Mouse (Mus musculus) hindbrain, embryonic 13.5 days (tissue): ENCODE measurements at regions not wholly inside any gene's neighbourhood (a gene's known extent, or its start where the extent isn't known, plus 50 kb on each side); places are given as distances from the start of the nearest gene placed in this dataset.

Experiments used
- ATAC-seq: fragments of 200-750 bp; cut with Nextera tagmentation; 2 replicates; pipeline ENCODE4 v1.8.0; 2017; ENCODE audit warnings: moderate TSS enrichment; ENCODE audit not compliant: low FRiP score
- H3K27ac ChIP-seq: fragments of 300-500 bp; sonication (generic); 2 replicates; pipeline ENCODE4 v1.5.1; 2015; ENCODE audit warnings: inconsistent platforms, mild to moderate bottlenecking, moderate library complexity
- H3K27me3 ChIP-seq: fragments of 300-500 bp; sonication (generic); 2 replicates; pipeline ENCODE4 v1.6.1; 2015; ENCODE audit warnings: mild to moderate bottlenecking, inconsistent platforms
- H3K36me3 ChIP-seq: fragments of 300-500 bp; sonication (generic); 2 replicates; pipeline ENCODE4 v1.6.1; 2015; ENCODE audit warnings: mild to moderate bottlenecking, inconsistent platforms
- H3K4me1 ChIP-seq: fragments of 300-500 bp; sonication (generic); replicated peaks from 2 replicates; pipeline ENCODE4 v1.6.1; 2015; ENCODE audit warnings: inconsistent platforms
- H3K4me2 ChIP-seq: fragments of 300-500 bp; sonication (generic); 2 replicates; pipeline ENCODE4 v1.6.1; 2015; ENCODE audit warnings: inconsistent platforms, mild to moderate bottlenecking, moderate library complexity
- H3K4me3 ChIP-seq: fragments of 300-500 bp; sonication (generic); 2 replicates; pipeline ENCODE4 v1.5.1; 2015; ENCODE audit warnings: mild to moderate bottlenecking, inconsistent platforms
- H3K9ac ChIP-seq: fragments of 300-500 bp; sonication (generic); 2 replicates; pipeline ENCODE4 v1.6.1; 2015; ENCODE audit warnings: mild to moderate bottlenecking, inconsistent platforms
- H3K9me3 ChIP-seq: fragments of 300-500 bp; sonication (generic); 2 replicates; pipeline ENCODE4 v1.6.1; 2016; ENCODE audit warnings: inconsistent platforms
- WGBS: fragments of 180-500 bp; shearing (Covaris S2); methylation state at CpG from one replicate; pipeline ENCODE4 v1.1.7; 2015; 5-methylcytosine and 5-hydroxymethylcytosine counted together

GRCm38 (mm10) chr2:106193889-106194347 is 190.6 kb upstream of the Dnajc24 start:
- ATAC-seq, result peak; percentile 66
- Histone ChIP-seq H3K9ac (peak overlapping the region; percentile 66), H3K4me2 (peak overlapping the region; percentile 61), H3K27me3 (peaks cover 24% of the 10 kb centered on the region), H3K4me3 (peak overlapping the region; percentile 37), H3K4me1 (peaks cover 20% of the 10 kb centered on the region), H3K27ac (peak overlapping the region; percentile 75), H3K36me3 (no peaks in the 10 kb centered on the region), H3K9me3 (no peaks in the 10 kb centered on the region)
- WGBS, result 0% methylated on average over 9 of the region's 9 CpGs

GRCm38 (mm10) chr2:106190579-106191322 is 187.4 kb upstream of the Dnajc24 start:
- Histone ChIP-seq H3K27me3 (peaks cover 27% of the 10 kb centered on the region), H3K4me3 (no peak overlapping the region), H3K27ac (no peak overlapping the region), H3K36me3 (no peaks in the 10 kb centered on the region), H3K9ac (no peak overlapping the region), H3K4me1 (peaks cover 20% of the 10 kb centered on the region), H3K9me3 (no peaks in the 10 kb centered on the region), H3K4me2 (no peak overlapping the region)
- ATAC-seq, result no peak
- WGBS, result 12% methylated on average over 11 of the region's 11 CpGs

GRCm38 (mm10) chr2:106183651-106184050 is 180.3 kb upstream of the Dnajc24 start:
- peak overlapping the region; percentile 39 for H3K4me2 ChIP-seq
- peaks cover 9% of the 10 kb centered on the region; the same call in 1 of the 2 replicates for H3K4me1 ChIP-seq
- 60% methylated on average over 16 of the region's 16 CpGs for WGBS
- H3K36me3 ChIP-seq, result no peaks in the 10 kb centered on the region
- no peak overlapping the region for H3K4me3 ChIP-seq
- 0 out of 2 replicates have a peak, but pooled peaks cover 6% of the 10 kb centered on the region for H3K27me3 ChIP-seq
- H3K27ac ChIP-seq, result no peak overlapping the region
- no peaks in the 10 kb centered on the region for H3K9me3 ChIP-seq
- H3K9ac ChIP-seq, result no peak overlapping the region
- no peak for ATAC-seq

DNA sequence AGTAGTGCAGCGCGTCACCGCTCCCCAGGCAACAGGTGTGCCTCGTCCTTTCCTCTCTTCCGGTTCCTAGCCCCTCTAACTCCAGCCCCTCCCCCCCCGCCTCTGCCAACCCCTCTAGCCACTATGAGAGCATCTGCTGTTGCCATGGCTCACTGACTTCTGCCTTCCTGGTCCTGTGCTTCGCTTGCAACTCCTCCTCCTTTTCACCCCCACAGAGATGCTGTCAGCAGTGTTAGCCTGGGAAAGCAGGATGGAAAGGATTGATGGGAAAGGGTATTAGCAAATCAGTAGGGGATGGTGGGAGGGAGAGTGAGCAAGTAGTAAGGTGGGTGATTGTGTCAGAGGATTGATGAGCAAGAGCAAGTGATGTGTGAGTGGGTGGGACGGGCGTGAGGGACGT is 178.7 kb upstream of the Dnajc24 start:
- H3K9me3 ChIP-seq, result no peaks in the 10 kb centered on the region
- H3K27me3 ChIP-seq, result 0 out of 2 replicates have a peak, but pooled peaks cover 1% of the 10 kb centered on the region
- peaks cover 9% of the 10 kb centered on the region; the same call in 1 of the 2 replicates for H3K4me1 ChIP-seq
- no peaks in the 10 kb centered on the region for H3K36me3 ChIP-seq
- peak; percentile 88 for ATAC-seq
- no peak overlapping the region for H3K27ac ChIP-seq
- 3% methylated on average over 8 of the region's 10 CpGs for WGBS
- peak overlapping the region; percentile 45 for H3K4me2 ChIP-seq
- peak overlapping the region; percentile 20 for H3K4me3 ChIP-seq
- no peak overlapping the region for H3K9ac ChIP-seq

DNA sequence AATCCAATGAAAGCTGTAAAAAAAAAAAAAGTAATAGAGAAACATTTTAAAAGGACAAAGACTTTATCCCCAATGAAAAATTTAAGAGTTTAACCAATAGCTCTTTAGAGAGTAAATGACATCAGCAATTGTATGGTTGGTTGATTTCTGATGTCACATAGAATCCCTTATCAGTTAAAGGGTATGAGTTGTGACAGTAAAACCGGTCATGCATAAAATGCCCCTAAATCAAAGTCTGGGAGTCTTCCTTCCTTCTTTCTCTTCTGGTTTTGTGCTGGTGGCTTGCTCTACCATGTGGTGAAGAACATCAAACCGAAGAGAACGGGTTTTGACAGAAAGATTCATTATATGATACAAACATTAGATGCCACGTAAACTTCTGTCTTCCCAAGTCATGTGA is 159.3 kb upstream of the Dnajc24 start:
- no peak overlapping the region for H3K27ac ChIP-seq
- no peaks in the 10 kb centered on the region for H3K27me3 ChIP-seq
- no peaks in the 10 kb centered on the region for H3K36me3 ChIP-seq
- no peak overlapping the region for H3K4me3 ChIP-seq
- no peak overlapping the region for H3K4me2 ChIP-seq
- no peak for ATAC-seq
- no peaks in the 10 kb centered on the region for H3K4me1 ChIP-seq
- no peaks in the 10 kb centered on the region for H3K9me3 ChIP-seq
- WGBS, result 65% methylated on average over 4 of the region's 4 CpGs
- no peak overlapping the region for H3K9ac ChIP-seq

- no peak overlapping the region for H3K4me2 ChIP-seq
- H3K27ac ChIP-seq, result no peak overlapping the region
- no peak for ATAC-seq
- no peak overlapping the region for H3K9ac ChIP-seq
- no peaks in the 10 kb centered on the region for H3K27me3 ChIP-seq
- no peaks in the 10 kb centered on the region for H3K9me3 ChIP-seq
- no peaks in the 10 kb centered on the region for H3K36me3 ChIP-seq
- no peaks in the 10 kb centered on the region for H3K4me1 ChIP-seq
- no peak overlapping the region for H3K4me3 ChIP-seq
- 25% methylated on average over 5 of the region's 5 CpGs for WGBS
These were observed 158.5 kb upstream of the Dnajc24 start for GRCm38 (mm10) chr2:106161877-106162276.

DNA sequence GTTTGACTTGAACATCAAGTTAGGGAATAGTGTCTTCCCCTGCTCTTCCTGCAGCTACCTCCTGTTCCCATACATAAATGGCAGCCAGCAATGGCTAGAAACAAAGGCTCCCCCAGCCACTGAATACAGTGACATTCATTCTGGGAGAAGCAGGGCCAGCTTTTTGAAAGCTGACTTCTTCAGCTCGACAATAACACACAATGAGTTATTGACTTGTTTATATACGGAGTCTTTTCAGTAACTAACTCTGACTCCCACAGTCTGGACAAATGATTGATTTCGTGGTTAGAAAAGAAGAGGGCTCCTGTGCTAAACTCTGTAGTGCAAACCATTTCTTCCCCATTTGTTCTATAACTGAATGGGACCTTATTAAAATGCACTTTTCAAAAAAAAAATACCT is 146.4 kb upstream of the Dnajc24 start:
- ATAC-seq, result no peak; the same call in 1 of the 2 replicates
- Histone ChIP-seq H3K9ac (no peak overlapping the region), H3K27me3 (no peaks in the 10 kb centered on the region), H3K4me3 (no peak overlapping the region), H3K27ac (no peak overlapping the region), H3K4me1 (0 out of 2 replicates have a peak, but pooled peaks cover 3% of the 10 kb centered on the region), H3K36me3 (no peaks in the 10 kb centered on the region), H3K4me2 (no peak overlapping the region), H3K9me3 (0 out of 2 replicates have a peak, but pooled peaks cover 6% of the 10 kb centered on the region)
- 18% methylated on average over 3 of the region's 3 CpGs for WGBS

- 89% methylated on average over 5 of the region's 5 CpGs for WGBS
- Histone ChIP-seq H3K9ac (no peak overlapping the region), H3K4me2 (no peak overlapping the region), H3K27me3 (no peaks in the 10 kb centered on the region), H3K27ac (no peak overlapping the region), H3K4me3 (no peak overlapping the region), H3K4me1 (no peaks in the 10 kb centered on the region), H3K36me3 (no peaks in the 10 kb centered on the region), H3K9me3 (no peaks in the 10 kb centered on the region)
- ATAC-seq, result no peak
These were observed 137.6 kb upstream of the Dnajc24 start for GRCm38 (mm10) chr2:106140931-106141330.

DNA sequence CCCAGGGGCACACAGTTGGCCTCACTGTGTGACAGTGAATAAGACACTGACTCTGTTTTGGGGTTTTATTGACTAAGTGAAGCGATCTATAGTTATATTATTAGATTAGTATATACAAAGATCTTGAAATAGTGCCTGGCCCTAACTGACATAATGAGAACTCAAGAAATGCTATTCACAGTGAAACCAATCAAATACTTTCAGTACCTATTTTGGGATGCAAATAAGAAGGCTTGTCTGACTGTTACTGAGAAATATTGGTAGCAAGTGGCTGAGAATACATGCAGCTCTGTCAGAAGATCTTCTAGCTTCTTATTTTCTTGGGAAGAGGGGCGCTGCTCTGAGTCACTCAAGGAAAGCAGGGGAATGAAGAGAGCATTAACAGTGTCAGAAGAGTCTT is 97.7 kb upstream of the Dnajc24 start:
- 93% methylated on average over 2 of the region's 2 CpGs for WGBS
- Histone ChIP-seq H3K36me3 (no peaks in the 10 kb centered on the region), H3K27ac (no peak overlapping the region), H3K9me3 (no peaks in the 10 kb centered on the region), H3K4me2 (no peak overlapping the region), H3K9ac (no peak overlapping the region), H3K4me3 (no peak overlapping the region), H3K27me3 (no peaks in the 10 kb centered on the region), H3K4me1 (no peaks in the 10 kb centered on the region)
- no peak for ATAC-seq

DNA sequence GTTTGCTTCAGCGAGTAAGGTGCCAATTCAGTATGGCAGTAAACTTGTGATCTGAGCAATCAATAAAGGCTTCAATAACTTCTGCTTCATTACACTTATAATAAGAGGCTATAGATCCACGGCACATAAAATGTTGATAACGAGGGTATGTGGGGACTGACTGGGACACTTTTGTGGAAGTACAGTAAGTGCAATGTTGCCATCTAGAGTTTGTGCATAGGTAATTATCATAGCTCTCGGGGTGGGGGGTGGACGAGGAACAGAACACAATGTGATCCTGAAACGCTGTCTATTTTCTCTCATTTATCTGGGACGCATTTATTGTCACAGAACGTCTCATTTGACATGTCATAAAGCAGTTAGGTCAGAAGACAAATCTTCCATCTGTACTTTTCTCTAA is 82.8 kb upstream of the Dnajc24 start:
- peaks cover 13% of the 10 kb centered on the region; the same call in 1 of the 2 replicates for H3K4me1 ChIP-seq
- no peak for ATAC-seq
- no peak overlapping the region for H3K27ac ChIP-seq
- no peaks in the 10 kb centered on the region for H3K9me3 ChIP-seq
- H3K27me3 ChIP-seq, result no peaks in the 10 kb centered on the region
- no peak overlapping the region for H3K4me2 ChIP-seq
- no peaks in the 10 kb centered on the region for H3K36me3 ChIP-seq
- 23% methylated on average over 8 of the region's 8 CpGs for WGBS
- no peak overlapping the region for H3K9ac ChIP-seq
- H3K4me3 ChIP-seq, result no peak overlapping the region

DNA sequence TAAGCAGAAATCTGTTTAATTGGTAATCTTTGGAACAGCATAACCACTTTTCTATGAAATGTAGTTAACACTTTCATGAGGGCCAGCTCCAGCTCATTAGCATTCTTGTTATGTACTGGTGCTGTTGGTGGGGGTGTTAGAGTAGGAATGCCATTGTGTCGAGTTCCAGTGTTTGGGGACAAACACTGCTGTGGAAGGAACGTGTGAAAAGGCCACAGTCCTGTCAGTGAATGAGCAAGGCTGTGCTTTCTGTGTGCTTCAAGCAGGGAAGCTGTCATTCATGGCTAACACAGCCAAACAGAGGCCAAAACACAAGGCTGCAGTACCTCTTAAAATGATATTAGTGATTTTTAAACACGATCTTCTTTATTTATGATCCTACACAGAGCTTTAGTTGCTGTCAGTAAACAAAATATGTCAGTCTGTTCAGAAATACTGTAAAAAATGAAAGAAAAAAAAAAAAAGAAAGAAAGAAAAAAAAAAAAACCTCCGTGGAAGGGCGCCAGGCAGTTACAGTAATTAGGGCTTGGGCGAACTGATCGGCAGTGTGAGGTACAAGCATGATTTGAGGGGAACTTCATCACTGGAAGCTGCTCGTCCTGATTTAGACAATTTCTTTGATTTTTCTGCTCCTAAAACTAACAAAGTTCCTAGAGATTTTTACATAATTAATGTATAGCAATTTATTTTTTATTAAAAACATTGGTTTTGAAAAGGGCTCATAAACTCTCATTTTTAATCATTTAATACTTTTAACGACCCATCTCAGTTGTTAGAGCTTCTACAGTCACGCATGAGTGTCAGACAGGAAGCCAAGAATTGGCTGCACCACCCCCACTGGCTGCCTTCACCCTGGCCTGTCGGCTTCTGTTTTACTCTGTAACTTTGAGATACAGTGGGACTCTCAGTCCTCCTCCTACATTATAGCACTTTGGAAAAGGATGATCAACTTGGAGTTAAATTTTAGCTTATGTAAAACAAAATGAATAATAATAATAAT is 80.8 kb upstream of the Dnajc24 start:
- no peaks in the 10 kb centered on the region for H3K9me3 ChIP-seq
- ATAC-seq, result peak; percentile 81
- H3K4me1 ChIP-seq, result peaks cover 17% of the 10 kb centered on the region; the same call in 1 of the 2 replicates
- H3K4me3 ChIP-seq, result no peak overlapping the region
- no peaks in the 10 kb centered on the region for H3K36me3 ChIP-seq
- H3K4me2 ChIP-seq, result peak overlapping the region; percentile 23; the same call in 1 of the 2 replicates
- no peak overlapping the region for H3K27ac ChIP-seq
- H3K9ac ChIP-seq, result no peak overlapping the region
- 13% methylated on average over 11 of the region's 11 CpGs for WGBS
- H3K27me3 ChIP-seq, result 0 out of 2 replicates have a peak, but pooled peaks cover 2% of the 10 kb centered on the region

DNA sequence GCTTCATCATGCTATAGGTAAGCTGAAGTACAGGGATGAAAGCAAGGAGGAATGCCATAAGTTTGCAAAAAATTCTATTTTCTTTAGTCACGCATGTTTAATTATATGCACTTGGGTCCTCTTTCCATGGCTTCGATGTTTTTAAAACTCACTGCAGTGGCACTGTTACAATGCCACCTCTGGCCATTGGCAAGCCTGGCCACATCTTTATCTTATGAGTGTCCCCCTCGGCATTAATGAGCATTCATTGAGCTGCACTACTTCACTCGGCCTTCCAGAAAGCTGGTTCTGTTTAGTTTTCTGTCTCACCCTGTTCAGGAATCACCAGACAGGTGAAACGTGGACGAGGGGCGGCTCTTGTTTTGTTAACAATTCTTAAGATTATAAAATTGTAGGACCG is 79.7 kb upstream of the Dnajc24 start:
- peaks cover 17% of the 10 kb centered on the region; the same call in 1 of the 2 replicates for H3K4me1 ChIP-seq
- no peak overlapping the region for H3K9ac ChIP-seq
- H3K27me3 ChIP-seq, result peaks cover 8% of the 10 kb centered on the region
- H3K9me3 ChIP-seq, result no peaks in the 10 kb centered on the region
- H3K4me2 ChIP-seq, result no peak overlapping the region
- 33% methylated on average over 8 of the region's 8 CpGs for WGBS
- H3K36me3 ChIP-seq, result no peaks in the 10 kb centered on the region
- ATAC-seq, result no peak
- no peak overlapping the region for H3K27ac ChIP-seq
- H3K4me3 ChIP-seq, result no peak overlapping the region
